Mouse (Mus musculus) intestine, embryonic 16.5 days (tissue): ENCODE data around the gene H2al1h. TPM values are rescaled to one million over a fixed set of nuclear protein-coding genes. Genes with fewer than 3 reads are reported as not detected.

Experiments used
- ATAC-seq: fragments of 200-750 bp; cut with Nextera tagmentation; 2 replicates; pipeline ENCODE4 v1.8.0; 2017; ENCODE audit warnings: moderate TSS enrichment, moderate library complexity
- H3K27ac ChIP-seq: fragments of 300-500 bp; sonication (generic); 2 replicates; pipeline ENCODE4 v1.5.1; 2014; ENCODE audit warnings: mild to moderate bottlenecking, low read length
- H3K27me3 ChIP-seq: fragments of 300-500 bp; sonication (generic); replicated peaks from 2 replicates; pipeline ENCODE4 v1.6.1; 2014; ENCODE audit warnings: low read length, control low read depth, mixed read lengths; ENCODE audit not compliant: control insufficient read depth, insufficient read depth
- H3K36me3 ChIP-seq: fragments of 300-500 bp; sonication (generic); 2 replicates; pipeline ENCODE4 v1.6.1; 2014; ENCODE audit warnings: low read length, control low read depth; ENCODE audit not compliant: control insufficient read depth, insufficient read depth
- H3K4me1 ChIP-seq: fragments of 300-500 bp; sonication (generic); 2 replicates; pipeline ENCODE4 v1.6.1; 2014; ENCODE audit warnings: low read length, control low read depth, mixed read lengths; ENCODE audit not compliant: control insufficient read depth, insufficient read depth
- H3K4me2 ChIP-seq: fragments of 300-500 bp; sonication (generic); 2 replicates; pipeline ENCODE4 v1.6.1; 2014; ENCODE audit warnings: low read depth, low read length, control low read depth
- H3K4me3 ChIP-seq: fragments of 300-500 bp; sonication (generic); 2 replicates; pipeline ENCODE4 v1.5.1; 2014; ENCODE audit warnings: mild to moderate bottlenecking, low read length
- H3K9ac ChIP-seq: fragments of 300-500 bp; sonication (generic); 2 replicates; pipeline ENCODE4 v1.6.1; 2014; ENCODE audit warnings: low read depth, low read length
- H3K9me3 ChIP-seq: fragments of 300-500 bp; sonication (generic); 2 replicates; pipeline ENCODE4 v1.6.1; 2016; ENCODE audit warnings: low read length, control low read depth; ENCODE audit not compliant: control insufficient read depth
- WGBS: fragments of 180-500 bp; shearing (Covaris S2); extraction: QIAGEN DNeasy Blood & Tissue Kit; methylation state at CpG from one replicate; pipeline ENCODE4 v1.1.7; 2014; 5-methylcytosine and 5-hydroxymethylcytosine counted together
- polyA plus RNA-seq: library from polyadenylated mRNA; unstranded; fragments of >200 nt; fragmentation: Nextera tagmentation; extraction: Ambion mirVana; gene quantifications from 2 replicates; pipeline ENCODE4 v1.2.1, GENCODE M21; 2015

Gene H2al1h
- polyA plus RNA-seq, 1 experiment from 2014 or later: not detected

DNA sequence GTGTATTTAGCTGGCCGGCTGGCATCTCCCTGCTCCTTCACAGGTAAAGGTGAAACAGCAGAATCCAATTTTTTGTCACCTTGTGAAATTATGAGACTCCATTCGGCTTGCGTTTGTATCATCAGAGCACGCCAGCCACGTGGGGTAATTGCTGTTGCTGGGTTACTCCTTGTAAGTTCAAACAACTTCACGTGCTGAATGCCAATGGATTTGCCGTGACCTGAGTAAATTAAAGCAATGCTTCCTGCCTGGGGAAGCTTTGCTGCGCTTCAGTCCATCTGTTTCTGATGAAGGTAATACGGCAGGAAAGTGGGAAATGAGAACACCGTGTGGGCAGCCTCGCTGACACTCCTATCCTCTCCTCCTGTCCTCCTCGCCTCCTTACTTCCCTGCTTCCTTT is 43.9 kb downstream of the H2al1h start:
- WGBS: 59% methylated on average over 12 of the region's 12 CpGs
- H3K9ac ChIP-seq: no peak overlapping the region
- H3K4me2 ChIP-seq: no peak overlapping the region
- H3K9me3 ChIP-seq: no peaks in the 10 kb centered on the region
- 0 out of 2 replicates have a peak, but pooled peaks cover 7% of the 10 kb centered on the region for H3K27me3 ChIP-seq
- H3K27ac ChIP-seq: no peak overlapping the region
- no peak for ATAC-seq
- no peaks in the 10 kb centered on the region for H3K4me1 ChIP-seq
- H3K4me3 ChIP-seq: no peak overlapping the region
- no peaks in the 10 kb centered on the region for H3K36me3 ChIP-seq

Other genes starting within 250 kb of the H2al1h start
- not detected in 2 replicates for gene H2al1a, start 22.2 kb upstream of the H2al1h start, polyA plus RNA-seq
- not detected in 2 replicates for gene H2al1b, start 19.1 kb upstream of the H2al1h start, polyA plus RNA-seq
- gene H2al1c, start 15.8 kb upstream of the H2al1h start, polyA plus RNA-seq: not detected in 2 replicates
- not detected in 2 replicates for gene H2al1d, start 12.7 kb upstream of the H2al1h start, polyA plus RNA-seq
- gene H2al1e, start 9.6 kb upstream of the H2al1h start, polyA plus RNA-seq: not detected in 2 replicates
- not detected in 2 replicates for gene H2al1f, start 6.3 kb upstream of the H2al1h start, polyA plus RNA-seq
- not detected in 2 replicates for gene H2al1g, start 3.2 kb upstream of the H2al1h start, polyA plus RNA-seq
- not detected in 2 replicates for gene H2al1i, start 3.2 kb downstream of the H2al1h start, polyA plus RNA-seq
- gene H2al1j, start 6.3 kb downstream of the H2al1h start, polyA plus RNA-seq: not detected in 2 replicates